Mouse (Mus musculus) cerebellum, postnatal 25 days (tissue): ENCODE results near the gene Wdr5.
A peak's percentile ranks its signal among the peaks of the same experiment; 100 is the strongest.
"Not testable (repeated sequence)": the region's sequence is repeated elsewhere in the genome, so short reads cannot be mapped to it uniquely, and the experiment has no call there.

Experiments used
- DNase-seq, 2 experiments: peaks; one replicate each; pipeline ENCODE4 v3.0.0; 2021; ENCODE audit warnings: mixed read lengths in 2 of 2

The Wdr5 gene

GRCm38 (mm10) chr2:27504113-27504885, 10.7 kb upstream of the Wdr5 start:
- DNase-seq: no peak

DNA sequence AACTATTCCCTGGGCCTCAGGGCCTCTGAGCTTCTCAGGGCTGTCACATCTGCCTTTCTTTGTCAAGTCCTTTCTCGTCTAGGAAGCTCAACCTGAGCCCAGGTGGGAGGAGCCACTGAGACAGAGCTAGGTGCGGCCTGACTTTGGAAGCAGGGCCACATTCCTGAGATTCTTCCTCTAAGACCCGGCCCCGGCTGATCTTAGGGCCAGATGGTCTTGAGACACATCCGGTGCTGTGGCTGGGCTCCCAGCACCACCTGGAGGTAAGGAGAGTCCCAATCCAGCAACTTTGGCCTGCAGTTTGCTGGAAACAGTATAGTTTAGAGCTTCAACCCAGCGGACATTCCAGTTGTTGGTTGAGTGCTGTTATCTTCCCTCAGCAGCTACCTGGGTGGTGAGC, 9.4 kb upstream of the Wdr5 start:
- no peak for DNase-seq

DNA sequence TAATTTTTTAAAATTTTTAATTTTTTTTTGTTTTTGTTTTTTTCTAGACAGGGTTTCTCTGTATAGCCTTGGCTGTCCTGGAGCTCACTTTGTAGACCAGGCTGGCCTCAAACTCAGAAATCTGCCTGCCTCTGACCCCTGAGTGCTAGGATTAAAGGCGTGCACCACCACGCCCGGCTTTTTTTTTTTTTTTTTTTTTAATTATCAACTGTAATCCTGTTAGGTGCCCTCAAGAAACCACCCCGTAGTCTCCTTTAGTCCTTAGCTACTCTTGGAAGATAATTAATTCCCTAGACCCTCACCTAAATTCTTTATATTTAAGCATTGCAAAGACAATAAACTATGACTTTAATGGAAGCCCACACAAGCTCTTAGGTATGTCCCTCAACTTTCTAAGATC, 8.3 kb upstream of the Wdr5 start:
- DNase-seq: not testable (repeated sequence)

DNA sequence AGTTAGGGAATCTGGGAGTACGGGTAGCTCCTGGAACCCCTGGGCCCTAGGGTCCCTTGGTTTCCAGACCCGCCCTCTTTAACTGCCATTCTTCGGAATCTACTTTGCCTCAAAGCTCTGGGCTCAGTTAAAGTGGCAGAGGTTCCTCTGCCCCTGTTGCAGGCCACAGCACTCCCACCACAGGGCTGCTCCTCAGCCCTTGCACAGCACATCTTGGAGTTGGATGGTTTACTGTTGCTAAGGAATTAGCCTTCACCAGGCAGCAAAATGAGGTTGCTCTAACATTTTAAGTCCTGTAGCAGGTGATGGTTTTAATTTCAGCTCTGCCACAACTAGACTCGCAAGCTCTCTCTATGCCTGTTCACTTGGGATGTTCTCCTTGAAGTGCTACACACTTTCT, 7.4 kb upstream of the Wdr5 start, which contains the start of gene Brd3:
Brd3 (minus strand) TSS at position 101 of the 400 bp plus-strand sequence.
- no peak for DNase-seq

GRCm38 (mm10) chr2:27510706-27511105, 4.3 kb upstream of the Wdr5 start:
- no peak for DNase-seq

- DNase-seq: no peak
Observed at GRCm38 (mm10) chr2:27512909-27513308, 2.0 kb upstream of the Wdr5 start.

DNA sequence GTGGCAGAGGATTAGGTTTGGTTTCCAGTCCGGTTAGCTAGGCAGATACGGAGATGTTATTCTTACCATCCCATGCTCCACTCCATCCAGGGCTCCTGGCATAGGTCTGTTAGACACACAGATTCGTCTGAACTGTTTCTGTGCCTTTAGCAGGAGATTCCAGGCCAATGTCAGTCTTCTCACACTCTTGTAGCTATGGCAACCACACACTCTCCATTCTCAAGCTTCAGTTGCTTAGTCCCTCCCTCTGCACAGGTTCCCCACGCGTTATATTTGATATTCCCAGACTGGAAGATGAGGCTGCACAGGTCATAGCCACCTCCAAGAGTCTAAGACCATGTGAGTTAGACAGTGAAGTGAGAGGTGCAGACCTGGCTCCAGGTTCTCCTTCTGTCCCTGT, 1.1 kb upstream of the Wdr5 start:
- DNase-seq: no peak

DNA sequence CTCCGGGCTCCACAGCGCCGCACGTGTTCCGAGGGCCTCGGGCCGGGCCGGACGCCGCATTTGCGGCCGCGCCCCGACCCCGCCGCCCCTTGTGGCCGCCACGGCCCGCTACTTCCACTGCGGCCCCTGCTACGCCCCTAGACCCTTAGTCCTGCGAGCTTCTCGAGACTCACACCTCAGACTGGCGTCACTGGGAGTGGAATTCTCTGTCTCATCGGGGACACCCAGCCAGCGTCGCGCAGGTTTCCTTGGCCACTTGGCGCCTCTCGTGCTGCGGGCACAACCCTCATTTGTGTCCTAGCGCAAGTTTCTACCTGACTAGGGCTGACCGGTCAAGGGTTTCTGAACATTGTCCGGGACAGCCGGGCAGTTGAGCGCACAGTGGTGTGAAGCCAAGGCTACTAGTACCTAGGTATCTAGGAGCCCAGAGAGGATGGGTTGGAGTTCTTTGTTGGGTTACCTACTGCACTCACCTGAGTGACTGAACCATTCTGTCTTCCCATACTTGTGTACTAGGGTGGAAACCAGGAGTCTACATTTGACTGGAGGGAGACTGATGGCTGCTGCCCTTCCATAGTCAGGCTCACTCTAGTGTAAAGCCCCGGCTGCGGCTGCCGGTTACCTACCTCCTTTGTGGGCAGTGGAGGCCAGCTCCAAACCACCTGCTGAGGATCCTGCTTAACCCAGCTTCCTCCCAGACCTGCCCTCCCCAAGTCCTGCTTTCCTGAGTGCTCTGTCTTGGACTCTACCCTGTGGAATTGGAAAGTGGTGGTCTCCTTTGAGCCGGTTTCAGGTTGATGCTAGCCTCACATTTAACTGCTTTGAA, 597 bp downstream of the Wdr5 start:
- peak in 1 of 2 experiments; percentile 27 for DNase-seq

DNA sequence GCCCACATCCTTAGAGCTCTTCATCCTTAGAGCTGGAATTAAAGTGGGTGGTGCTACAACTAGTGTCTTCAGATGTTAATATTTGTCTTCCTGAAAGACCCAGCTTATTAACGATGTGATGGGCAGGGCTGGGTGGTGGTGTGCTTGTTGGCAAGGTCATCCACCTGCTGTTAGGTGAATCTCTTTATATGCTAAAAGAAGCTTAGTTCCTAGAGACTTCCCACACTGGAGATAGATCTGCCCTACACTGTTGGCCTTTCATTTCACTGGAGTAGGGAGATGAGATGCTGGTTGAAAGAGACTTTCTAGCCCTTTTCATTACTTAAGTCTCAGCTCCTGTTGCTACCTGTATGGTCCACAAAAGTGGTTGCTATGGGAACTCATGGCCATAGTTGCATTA, 1.3 kb downstream of the Wdr5 start:
- DNase-seq: no peak

DNA sequence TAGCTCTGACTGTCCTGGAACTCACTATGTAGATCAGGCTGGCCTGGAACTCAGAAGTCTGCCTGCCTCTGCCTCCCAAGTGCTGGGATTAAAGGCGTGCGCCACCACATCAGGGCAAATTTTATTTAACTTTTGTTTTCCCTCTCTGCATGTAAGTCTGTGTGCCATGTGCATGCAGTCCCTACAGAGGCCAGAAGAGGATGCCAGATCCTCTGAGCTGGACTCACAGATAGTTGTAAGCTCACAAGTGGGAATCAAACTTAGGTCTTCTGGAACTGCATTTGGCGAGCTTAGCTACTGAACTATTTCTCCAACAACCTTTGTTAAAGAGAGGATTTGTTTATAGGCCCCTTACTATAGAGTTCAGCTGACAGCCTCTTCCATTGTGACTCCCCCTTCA, 3.3 kb downstream of the Wdr5 start:
- no peak for DNase-seq

DNA sequence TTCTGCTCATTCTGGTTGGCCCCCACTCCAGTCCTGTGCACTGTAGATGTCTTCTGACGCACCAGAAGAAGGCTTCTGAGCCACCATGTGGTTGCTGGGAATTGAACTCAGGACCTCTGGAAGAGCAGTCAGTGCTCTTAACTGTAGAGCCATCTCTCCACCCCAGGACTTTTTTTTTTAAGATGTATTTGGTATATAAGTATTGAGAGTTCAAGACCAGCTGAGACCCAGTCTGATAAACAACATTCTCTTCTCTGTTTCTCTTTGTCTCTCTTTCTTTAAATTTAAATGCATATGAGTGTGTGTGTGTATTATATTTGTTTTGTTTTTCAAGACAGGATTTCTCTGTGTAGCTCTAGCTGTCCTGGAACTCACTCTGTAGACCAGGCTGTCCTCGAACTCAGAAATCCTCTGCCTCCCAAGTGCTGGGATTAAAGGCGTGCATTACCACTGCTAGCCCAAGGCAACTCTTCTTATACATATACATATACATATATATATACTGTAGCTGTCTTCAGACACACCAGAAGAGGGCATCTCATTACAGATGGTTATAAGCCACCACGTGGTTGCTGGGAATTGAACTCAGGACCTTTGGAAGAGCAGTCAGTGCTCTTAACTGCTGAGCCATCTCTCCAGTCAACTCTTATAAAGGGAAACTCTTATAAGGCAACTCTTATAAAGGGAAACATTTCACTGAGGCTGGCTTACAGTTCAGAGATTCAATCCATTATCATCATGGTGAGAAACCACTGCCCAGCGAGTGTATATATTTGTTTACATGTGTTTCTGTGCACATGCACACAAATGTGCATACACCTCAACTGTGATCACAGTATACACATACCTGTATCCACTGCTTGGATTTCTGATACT, 23.7 kb downstream of the Wdr5 start:
- DNase-seq: not testable (repeated sequence)

DNA sequence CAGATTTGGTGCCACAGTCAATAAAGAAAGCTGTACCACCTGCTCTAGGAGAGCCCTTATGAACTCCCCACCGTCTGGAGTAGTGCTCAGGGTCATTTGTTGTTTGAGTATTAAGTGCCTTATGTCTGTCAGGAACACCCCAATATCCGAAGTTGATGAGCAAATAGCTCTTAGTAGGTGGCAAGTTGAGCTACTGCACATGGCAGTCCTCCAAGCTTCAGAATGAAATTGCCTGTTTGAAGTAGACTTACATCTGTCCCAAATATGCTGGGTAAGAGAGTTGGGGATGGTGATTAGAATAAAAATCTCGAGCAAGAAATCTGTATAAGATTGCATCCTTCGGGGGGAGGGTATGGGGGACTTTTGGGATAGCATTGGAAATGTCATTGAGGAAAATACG, 24.4 kb downstream of the Wdr5 start:
- DNase-seq: peak; percentile 21 to 26

DNA sequence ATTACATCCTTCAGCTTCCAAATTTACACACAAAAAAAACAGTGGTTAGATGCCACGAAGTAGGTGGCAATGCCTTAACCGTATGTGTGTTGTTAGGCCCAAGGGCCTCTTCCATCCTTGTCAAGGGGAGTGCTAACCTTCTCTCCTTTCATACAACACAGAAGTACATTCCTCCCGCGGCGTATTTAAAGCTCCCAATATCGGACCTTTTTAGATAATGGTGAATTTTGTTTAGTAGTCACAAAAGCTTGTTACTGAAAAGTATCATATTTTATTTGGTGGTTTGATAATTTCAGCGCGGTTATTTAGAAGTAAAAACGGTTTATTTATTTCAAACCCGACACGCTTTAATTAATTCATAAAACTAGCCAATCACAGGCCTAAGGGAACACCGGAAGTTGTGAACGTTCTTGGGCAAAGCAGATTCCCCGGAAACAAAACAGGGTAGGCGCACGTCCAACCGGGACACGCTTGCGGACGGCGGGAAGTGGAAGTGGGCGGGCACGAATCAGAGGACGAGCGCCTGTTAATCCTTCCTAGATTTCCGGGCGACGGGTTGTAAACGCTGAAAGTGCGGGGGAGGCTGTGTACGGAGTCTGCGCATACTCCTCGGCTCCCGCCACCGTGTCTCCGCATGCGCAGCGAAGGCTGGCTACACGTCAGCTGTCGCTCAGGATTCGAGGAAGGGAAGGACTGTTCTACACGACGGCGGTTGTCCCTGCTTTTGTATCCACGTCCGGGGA, 25.0 kb downstream of the Wdr5 start:
- peak; percentile 97 to 99 for DNase-seq

- DNase-seq: peak in 1 of 2 experiments; percentile 27
Observed at GRCm38 (mm10) chr2:27540515-27540836, 25.5 kb downstream of the Wdr5 start.

DNA sequence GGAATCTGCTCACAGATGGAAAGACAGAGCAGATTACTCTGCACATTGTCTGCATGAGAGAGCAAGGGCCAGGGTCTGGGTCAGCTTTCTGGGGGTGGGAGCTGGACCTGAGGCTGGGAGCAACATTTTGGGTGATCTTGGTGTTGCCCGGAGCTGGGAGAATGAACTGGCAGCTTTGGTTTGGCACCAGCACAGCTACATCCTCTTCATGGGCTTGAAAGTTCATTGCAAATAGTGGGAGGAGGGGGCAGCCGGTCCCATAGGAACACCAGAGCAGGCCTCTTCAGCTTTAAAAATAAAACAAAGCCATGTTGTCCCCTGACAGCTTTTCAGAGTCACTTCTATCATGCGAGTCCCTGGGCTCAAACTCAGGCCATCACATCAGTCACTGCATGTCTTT, 26.3 kb downstream of the Wdr5 start:
- DNase-seq: no peak

DNA sequence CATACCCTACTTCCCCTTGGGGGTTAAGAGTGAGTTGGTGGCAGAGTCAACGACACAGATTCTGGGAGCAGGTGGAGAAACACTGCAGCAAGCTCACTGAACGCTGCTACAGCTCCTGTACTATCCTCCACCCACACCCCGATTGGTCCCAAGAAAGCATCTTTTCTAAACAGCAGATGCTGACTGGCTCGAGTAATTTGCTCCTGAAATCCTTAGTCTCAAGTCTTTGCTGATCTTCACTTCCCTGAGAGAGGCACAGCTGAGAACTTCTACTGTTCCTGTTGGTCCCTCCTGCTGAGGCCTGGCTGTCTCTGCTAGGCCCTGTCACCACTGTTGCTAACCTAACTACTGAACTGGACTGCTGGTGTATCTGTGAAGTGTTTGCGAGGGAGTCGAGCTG, 29.7 kb downstream of the Wdr5 start:
- no peak for DNase-seq

GRCm38 (mm10) chr2:27545517-27545916, 30.6 kb downstream of the Wdr5 start:
- not testable (repeated sequence) for DNase-seq

DNA sequence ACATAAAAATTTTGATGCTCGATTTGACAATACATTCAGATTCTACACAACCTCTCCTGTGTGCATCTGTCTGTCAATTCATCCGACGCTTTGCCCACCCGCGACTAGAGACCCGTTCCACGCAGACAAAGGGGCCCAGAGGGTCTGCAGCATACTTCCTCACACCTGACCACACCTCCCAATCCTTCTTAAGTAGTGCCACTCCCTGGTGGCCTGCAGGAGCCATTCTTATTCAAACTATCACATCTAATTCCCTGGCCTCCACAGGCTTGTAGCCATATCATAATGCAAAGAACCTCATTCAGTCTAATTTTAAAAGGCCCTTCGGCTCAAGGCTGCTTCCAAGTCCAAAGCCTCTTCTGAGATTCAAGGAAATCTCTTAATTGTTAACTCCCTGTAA, 31.1 kb downstream of the Wdr5 start:
- DNase-seq: not testable (repeated sequence)

- DNase-seq: no peak
Observed at GRCm38 (mm10) chr2:27547326-27547725, 32.4 kb downstream of the Wdr5 start.

GRCm38 (mm10) chr2:27547986-27548385, 33.0 kb downstream of the Wdr5 start:
- no peak for DNase-seq

GRCm38 (mm10) chr2:27548664-27549369, 33.9 kb downstream of the Wdr5 start:
- no peak for DNase-seq
